28 mouse cellular contexts compared by ENCODE assay signal in the genomic region with DNA sequence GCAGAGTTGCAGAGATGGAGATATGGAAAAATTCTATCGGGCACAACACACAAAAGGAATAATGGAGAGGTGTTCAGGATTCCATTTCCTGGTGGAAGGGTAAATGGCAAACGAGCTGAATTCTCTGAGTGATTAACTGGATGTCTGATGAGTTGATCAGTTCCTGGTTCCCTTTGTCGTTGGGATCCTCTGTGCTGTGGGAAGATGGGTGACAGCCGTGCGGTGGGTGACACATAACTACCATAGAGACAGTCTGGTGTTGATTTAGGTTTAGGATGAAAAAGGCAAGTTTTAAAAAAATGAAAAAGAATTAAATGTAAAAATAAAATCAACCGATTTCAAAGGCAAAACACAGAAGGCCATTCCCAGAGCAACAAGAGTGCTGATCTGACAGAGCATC.
DNase-seq lines count a peak whose midpoint lies in the region; ATAC-seq lines count a peak whose summit lies in the region.
"Had no signal": no experiment of that assay in that cellular context is flagged by ENCODE, and none has a peak within 500 bp of the region (broad histone marks: within the 10 kb centered on the region; RNA-seq: fewer than 3 reads in every experiment).

No protein-coding gene starts in this region.

- no peaks in the 10 kb centered on the region for H3K27me3 ChIP-seq in midbrain, embryonic 11.5 days (ENCODE audit: control insufficient read depth, insufficient read depth, low read length)
- H3K27me3 ChIP-seq in midbrain, embryonic 15.5 days (replicated peaks), result no peaks in the 10 kb centered on the region
- H3K27me3 ChIP-seq: embryonic facial prominence, embryonic 13.5 days; forebrain, embryonic 12.5 days; forebrain, embryonic 15.5 days; heart, embryonic 12.5 days; heart, embryonic 15.5 days; hindbrain, embryonic 13.5 days had no signal

- 91% methylated on average over 6 of the region's 6 CpGs for WGBS in midbrain, embryonic 11.5 days
- WGBS in midbrain, embryonic 15.5 days, result 82% methylated on average over 6 of the region's 6 CpGs

- no peak overlapping the region for H3K27ac ChIP-seq in midbrain, embryonic 11.5 days (ENCODE audit: low read depth, low read length)
- H3K27ac ChIP-seq in midbrain, embryonic 15.5 days, result no peak overlapping the region
- H3K27ac ChIP-seq: embryonic facial prominence, embryonic 10.5 days; embryonic facial prominence, embryonic 13.5 days; forebrain, embryonic 12.5 days; forebrain, embryonic 15.5 days; heart, embryonic 15.5 days; hindbrain, embryonic 10.5 days; hindbrain, embryonic 13.5 days had no signal

- ATAC-seq in midbrain, embryonic 11.5 days (ENCODE audit: low FRiP score), result no peak
- ATAC-seq in midbrain, embryonic 15.5 days (replicated peaks), result no peak
- ATAC-seq: forebrain, embryonic 15.5 days; hindbrain, embryonic 16.5 days; Patski had no signal

- peak; percentile 49 for DNase-seq in layer of hippocampus, adult 11-12 months (ENCODE audit: low spot score)
- DNase-seq in layer of hippocampus, postnatal 10 days (ENCODE audit: low spot score in 2 of 2), result no peak
- peak; percentile 1 for DNase-seq in midbrain, embryonic 11.5 days (ENCODE audit: low spot score, missing footprints)
- DNase-seq in layer of hippocampus, postnatal 36 days, result peak; percentile 38 to 41
- DNase-seq in urinary bladder, adult 2 months (ENCODE audit: low spot score), result no peak
- DNase-seq: adrenal gland, adult 2 months; adrenal gland, postnatal 14 days; cerebellum, adult 11-12 months; cerebellum, adult 8-10 months; cerebellum, postnatal 10 days; cerebellum, postnatal 36 days; embryo, embryonic 11 days; gastrocnemius, postnatal 25 days; heart, adult 18-20 months; heart, postnatal 10 days; heart, postnatal 36 days had no signal

- no peaks in the 10 kb centered on the region for H3K9me3 ChIP-seq in midbrain, embryonic 11.5 days (ENCODE audit: control insufficient read depth, low read length)
- H3K9me3 ChIP-seq in midbrain, embryonic 15.5 days, result no peaks in the 10 kb centered on the region
- H3K9me3 ChIP-seq: embryonic facial prominence, embryonic 10.5 days; embryonic facial prominence, embryonic 13.5 days; forebrain, embryonic 12.5 days; forebrain, embryonic 15.5 days; heart, embryonic 12.5 days; heart, embryonic 15.5 days; hindbrain, embryonic 10.5 days; hindbrain, embryonic 13.5 days had no signal

- H3K4me2 ChIP-seq in midbrain, embryonic 11.5 days, result no peak overlapping the region
- no peak overlapping the region for H3K4me2 ChIP-seq in midbrain, embryonic 15.5 days
- H3K4me2 ChIP-seq: embryonic facial prominence, embryonic 13.5 days; forebrain, embryonic 12.5 days; forebrain, embryonic 15.5 days; heart, embryonic 12.5 days; heart, embryonic 15.5 days; hindbrain, embryonic 13.5 days had no signal

- no peak overlapping the region for H3K9ac ChIP-seq in midbrain, embryonic 11.5 days (ENCODE audit: low read length)
- no peak overlapping the region for H3K9ac ChIP-seq in midbrain, embryonic 15.5 days
- H3K9ac ChIP-seq: embryonic facial prominence, embryonic 13.5 days; forebrain, embryonic 12.5 days; forebrain, embryonic 15.5 days; heart, embryonic 12.5 days; heart, embryonic 15.5 days; hindbrain, embryonic 13.5 days had no signal

- no peaks in the 10 kb centered on the region for H3K4me1 ChIP-seq in midbrain, embryonic 11.5 days (ENCODE audit: control insufficient read depth, insufficient read depth, low read length)
- H3K4me1 ChIP-seq in midbrain, embryonic 15.5 days, result no peaks in the 10 kb centered on the region
- H3K4me1 ChIP-seq: embryonic facial prominence, embryonic 10.5 days; embryonic facial prominence, embryonic 13.5 days; forebrain, embryonic 12.5 days; forebrain, embryonic 15.5 days; heart, embryonic 12.5 days; heart, embryonic 15.5 days; hindbrain, embryonic 10.5 days; hindbrain, embryonic 13.5 days had no signal

- no peaks in the 10 kb centered on the region for H3K36me3 ChIP-seq in midbrain, embryonic 11.5 days (ENCODE audit: control insufficient read depth, insufficient read depth, low read length)
- H3K36me3 ChIP-seq in midbrain, embryonic 15.5 days (replicated peaks), result no peaks in the 10 kb centered on the region
- H3K36me3 ChIP-seq: embryonic facial prominence, embryonic 10.5 days; embryonic facial prominence, embryonic 13.5 days; forebrain, embryonic 12.5 days; forebrain, embryonic 15.5 days; heart, embryonic 12.5 days; heart, embryonic 15.5 days; hindbrain, embryonic 10.5 days; hindbrain, embryonic 13.5 days had no signal

- no peak overlapping the region for H3K4me3 ChIP-seq in midbrain, embryonic 11.5 days (ENCODE audit: low read depth, low read length)
- no peak overlapping the region for H3K4me3 ChIP-seq in midbrain, embryonic 15.5 days
- H3K4me3 ChIP-seq: embryonic facial prominence, embryonic 10.5 days; embryonic facial prominence, embryonic 13.5 days; erythroblast, embryonic 14.5 days; forebrain, embryonic 12.5 days; forebrain, embryonic 15.5 days; heart, embryonic 12.5 days; heart, embryonic 15.5 days; hindbrain, embryonic 10.5 days; hindbrain, embryonic 13.5 days had no signal

Comparison
In these comparisons a context has a peak if more than half of its experiments do, and no peak if none do; other contexts are left out.
1. DNase-seq: peak in layer of hippocampus, adult 11-12 months (single experiment), midbrain, embryonic 11.5 days (single experiment) and layer of hippocampus, postnatal 36 days (2 of 2); none in layer of hippocampus, postnatal 10 days (0 of 2) and urinary bladder, adult 2 months (single experiment).